Comparison of ENCODE assay signal across 19 mouse cellular contexts in genomic region chr11:86966696-86967095, GRCm38 (mm10).
"Had no signal": no experiment of that assay in that cellular context is flagged by ENCODE, and none has a peak within 500 bp of the region (broad histone marks: within the 10 kb centered on the region; RNA-seq: fewer than 3 reads in every experiment).

No protein-coding gene starts in this region.

- H3K27ac ChIP-seq: layer of hippocampus, adult 2 months; left cerebral cortex, adult 2 months; liver, embryonic 13.5 days; macrophage; midbrain, embryonic 10.5 days; midbrain, embryonic 13.5 days; neural tube, embryonic 13.5 days had no signal

- ATAC-seq: midbrain, embryonic 13.5 days; midbrain, embryonic 16.5 days had no signal

- H3K36me3 ChIP-seq: liver, embryonic 13.5 days; midbrain, embryonic 10.5 days had no signal

- H3K27me3 ChIP-seq: liver, embryonic 13.5 days; midbrain, embryonic 13.5 days; neural tube, embryonic 13.5 days had no signal

- H3K9me3 ChIP-seq: liver, embryonic 13.5 days; midbrain, embryonic 10.5 days; midbrain, embryonic 13.5 days; neural tube, embryonic 13.5 days had no signal

- DNase-seq: kidney, adult 18-20 months; kidney, adult 9 months; kidney, postnatal 14 days; layer of hippocampus, adult 9-11 months; layer of hippocampus, postnatal 36 days; liver, embryonic 13.5 days; lung, adult 2 months; lung, postnatal 10 days; retina, postnatal 1 day; right cerebral cortex, postnatal 25 days; thymus, postnatal 4 days had no signal

- H3K9ac ChIP-seq: liver, embryonic 13.5 days; midbrain, embryonic 13.5 days; neural tube, embryonic 13.5 days had no signal

- H3K4me3 ChIP-seq: layer of hippocampus, adult 2 months; left cerebral cortex, adult 2 months; liver, embryonic 13.5 days; midbrain, embryonic 10.5 days; midbrain, embryonic 13.5 days; myocyte; neural tube, embryonic 13.5 days had no signal

- H3K4me2 ChIP-seq: liver, embryonic 13.5 days; midbrain, embryonic 13.5 days; neural tube, embryonic 13.5 days had no signal
